Mouse (Mus musculus): ENCODE measurements around the gene Vat1l. TPM values are rescaled to one million over a fixed set of nuclear protein-coding genes. Genes with fewer than 3 reads are reported as not detected.

The Vat1l gene
- total RNA-seq (2017), result not detected in 2 replicates

DNA sequence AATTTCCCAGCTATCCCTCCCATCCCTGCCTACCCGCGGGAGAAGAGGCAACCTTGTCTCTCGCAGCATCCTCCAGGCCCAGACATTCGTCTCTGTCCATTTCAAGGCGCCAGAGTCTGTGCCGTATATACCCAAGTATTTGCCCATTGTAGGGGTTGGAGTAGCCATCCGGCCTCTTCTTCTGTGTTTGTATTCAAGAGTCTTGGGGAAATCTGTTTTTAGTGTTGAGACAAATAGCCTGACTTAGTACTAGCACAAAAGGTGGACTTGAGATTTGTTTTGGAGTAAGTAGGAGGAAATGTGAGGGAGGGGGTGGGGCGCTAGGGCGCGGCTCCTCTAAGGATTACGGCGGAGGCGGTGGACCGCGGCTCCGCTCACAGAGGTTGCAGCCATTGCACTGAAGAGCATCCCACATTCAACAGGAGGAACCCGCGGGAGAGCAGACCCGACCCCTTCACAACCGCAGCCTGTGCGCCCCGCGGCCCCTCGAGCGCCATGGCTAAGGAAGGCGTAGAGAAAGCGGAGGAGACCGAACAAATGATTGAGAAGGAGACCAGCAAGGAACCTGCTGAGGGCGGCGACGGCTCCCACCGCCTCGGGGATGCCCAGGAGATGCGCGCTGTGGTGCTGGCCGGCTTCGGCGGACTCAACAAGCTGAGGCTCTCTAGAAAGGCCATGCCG, at the start of gene Vat1l:
TSS of gene Vat1l (plus strand) at position 392 of the 681 bp plus-strand sequence.
- peak; percentile 73 for ATAC-seq (replicated peaks; ENCODE audit: low read depth, poor library complexity, severe bottlenecking)

DNA sequence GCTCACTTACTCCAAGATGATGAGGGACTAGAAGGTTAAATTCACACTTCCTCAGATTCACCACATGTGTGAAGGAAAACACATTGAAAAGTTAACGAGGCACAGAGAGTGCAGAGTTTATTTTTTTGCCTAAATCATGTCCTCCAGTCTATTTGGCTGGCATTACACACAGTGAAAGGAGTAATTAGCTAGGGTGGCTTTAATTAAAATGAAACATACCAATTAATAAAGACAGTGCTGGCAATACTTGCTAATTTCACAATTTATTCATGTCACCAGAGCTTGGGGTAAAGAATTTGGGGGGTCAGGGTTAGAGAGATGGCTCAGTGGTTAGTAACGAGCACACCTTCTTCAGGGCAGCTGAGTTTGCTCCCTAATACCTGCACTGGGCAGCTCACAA, 46.8 kb upstream of the Vat1l start:
- no peak for ATAC-seq (replicated peaks; ENCODE audit: low read depth, poor library complexity, severe bottlenecking)

DNA sequence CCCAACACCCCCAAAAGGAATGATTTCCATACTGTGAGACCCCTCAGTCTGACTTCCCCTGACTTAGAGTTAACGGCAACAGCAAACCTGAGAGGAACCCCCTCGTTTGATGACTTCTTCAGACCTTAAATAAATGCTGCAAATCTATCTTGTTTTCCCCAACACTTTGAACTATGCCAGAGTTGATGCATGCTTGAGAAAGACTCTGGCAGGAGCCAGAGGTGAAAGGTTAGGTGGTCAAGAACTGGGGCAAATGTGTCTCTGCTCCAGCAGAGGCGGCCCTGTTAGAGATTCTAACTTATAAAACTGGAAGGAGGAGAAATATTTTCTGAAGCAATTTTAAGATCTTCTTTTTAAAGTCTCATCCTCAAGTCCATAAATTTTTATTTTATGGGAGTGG, 45.7 kb upstream of the Vat1l start:
- no peak for ATAC-seq (replicated peaks; ENCODE audit: low read depth, poor library complexity, severe bottlenecking)

DNA sequence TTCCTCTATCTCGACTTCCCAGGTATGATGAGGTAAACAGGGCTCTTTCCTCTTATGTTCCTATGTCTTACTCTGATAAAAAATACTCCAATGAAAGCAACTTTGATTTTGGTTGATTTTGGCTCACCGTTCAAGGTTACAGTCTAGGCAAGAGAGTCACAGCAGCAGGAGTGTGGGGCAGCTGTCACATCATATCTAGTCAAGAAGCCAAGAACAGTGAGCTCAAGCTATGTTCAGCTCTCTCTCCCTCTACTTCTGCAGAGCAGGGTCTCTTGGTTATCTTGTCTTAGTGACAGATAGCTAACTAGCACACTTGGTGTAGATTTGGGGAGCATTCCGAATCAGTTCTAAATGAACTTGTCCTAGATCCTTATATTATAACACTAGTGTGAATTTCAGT, 41.5 kb upstream of the Vat1l start:
- no peak for ATAC-seq (replicated peaks; ENCODE audit: low read depth, poor library complexity, severe bottlenecking)

DNA sequence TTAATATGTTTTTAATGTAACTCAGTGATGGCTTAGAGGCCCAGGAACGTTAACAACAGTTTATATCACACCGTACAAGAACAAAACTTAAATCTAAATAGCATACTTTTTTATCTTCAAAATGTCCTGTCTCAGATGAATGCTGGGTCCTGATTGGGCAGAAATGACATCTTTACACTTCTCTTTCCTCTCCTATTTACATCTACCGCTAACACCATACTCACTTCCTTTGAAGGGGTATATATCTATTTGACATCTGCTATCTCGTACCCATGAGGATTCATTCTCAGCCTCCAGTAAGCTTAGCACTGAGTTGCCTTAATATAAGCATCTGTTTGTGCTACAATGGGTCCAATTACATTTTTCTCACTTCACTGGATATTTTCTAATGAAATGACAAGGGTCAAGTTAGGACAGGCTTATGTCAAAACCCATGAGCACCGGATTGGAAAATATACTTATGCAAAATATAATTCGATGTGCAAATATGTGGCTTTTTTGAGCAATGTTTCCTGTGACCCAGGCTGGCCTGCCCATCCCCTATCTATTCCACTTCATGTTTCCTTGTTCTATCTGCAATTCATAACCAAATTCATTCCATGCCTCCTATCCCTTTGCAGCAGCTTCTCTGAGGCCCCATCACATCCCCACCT, 40.8 kb upstream of the Vat1l start:
- ATAC-seq (replicated peaks; ENCODE audit: low read depth, poor library complexity, severe bottlenecking), result 0 out of 2 replicates have a peak, but pooled peaks have one; percentile 25

DNA sequence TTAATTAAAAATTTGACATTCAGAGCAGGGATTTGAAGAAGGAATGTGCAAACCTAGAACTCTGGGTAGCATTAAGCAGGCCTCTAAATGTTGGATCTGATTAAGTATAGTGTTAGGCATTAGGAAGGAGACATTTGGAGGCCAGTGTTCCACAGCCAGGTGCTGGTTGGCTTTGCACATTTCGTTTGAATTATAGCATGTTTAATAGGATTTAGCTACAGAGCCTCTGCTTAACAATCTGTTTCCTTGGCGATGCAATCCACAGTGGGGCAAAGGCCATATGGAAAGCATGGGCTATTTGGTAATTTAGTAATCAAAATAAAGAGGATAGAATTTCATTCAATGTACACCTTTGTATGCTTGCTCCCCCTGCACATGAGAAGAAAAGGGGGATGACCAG, 39.7 kb upstream of the Vat1l start:
- no peak for ATAC-seq (replicated peaks; ENCODE audit: low read depth, poor library complexity, severe bottlenecking)

DNA sequence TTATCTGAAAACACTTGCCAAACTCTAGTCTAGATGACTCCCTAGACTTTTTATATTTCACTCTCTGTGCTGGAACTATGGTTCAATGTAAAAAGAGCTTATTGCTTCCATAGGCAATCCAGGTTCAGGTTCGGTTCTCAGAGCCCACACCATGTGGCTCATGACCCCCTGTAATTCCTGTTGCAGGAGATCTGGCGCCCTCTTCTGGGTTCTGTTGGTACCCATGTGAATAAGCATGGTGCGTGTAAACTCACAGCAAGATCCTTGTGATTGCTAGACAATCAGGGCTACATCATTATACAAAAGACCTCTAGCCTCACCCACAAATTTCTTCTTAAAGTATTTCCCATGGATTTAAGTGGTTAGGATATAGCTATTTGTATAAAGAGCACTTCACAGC, 28.7 kb upstream of the Vat1l start:
- 0 out of 2 replicates have a peak, but pooled peaks have one; percentile 29 for ATAC-seq (replicated peaks; ENCODE audit: low read depth, poor library complexity, severe bottlenecking)

DNA sequence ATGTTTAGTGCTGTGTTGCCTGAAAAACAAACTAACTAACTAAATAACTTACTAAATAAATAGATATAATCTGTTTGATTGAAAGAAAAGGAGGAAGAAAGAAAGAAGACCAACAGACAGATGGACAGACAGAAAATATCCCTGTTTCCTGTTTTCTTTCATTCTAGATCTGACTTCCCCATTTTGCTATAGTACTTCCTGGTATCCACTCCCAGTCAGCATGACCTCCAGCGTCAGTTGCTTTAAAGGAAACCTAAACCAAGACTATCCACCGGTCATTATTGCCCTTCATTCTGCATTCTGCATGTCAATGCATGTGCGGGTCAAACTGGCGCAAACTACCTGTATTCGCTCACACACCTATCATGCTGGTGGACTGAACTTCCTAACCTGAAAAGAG, 12.1 kb upstream of the Vat1l start:
- peak; percentile 94 for ATAC-seq (replicated peaks; ENCODE audit: low read depth, poor library complexity, severe bottlenecking)

DNA sequence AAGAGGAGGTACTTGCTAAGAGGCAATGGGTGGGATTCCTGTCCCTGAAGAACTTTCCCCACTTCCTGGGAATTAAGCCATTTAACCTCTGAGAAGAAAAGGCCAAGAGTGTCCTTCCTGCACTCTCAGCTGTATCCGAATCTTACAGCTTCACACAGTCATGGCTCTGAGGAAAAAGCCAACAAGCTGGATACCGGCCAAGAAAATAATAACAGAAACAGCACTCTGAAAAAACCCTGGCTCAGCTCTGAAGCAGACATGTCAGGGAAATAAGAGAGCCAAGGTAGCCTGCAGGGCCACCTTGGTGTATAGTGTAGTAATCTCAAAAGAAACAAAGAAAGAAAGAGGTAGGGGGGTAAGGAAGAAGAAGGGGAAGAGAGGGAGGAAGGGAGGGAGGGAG, 6.4 kb upstream of the Vat1l start:
- ATAC-seq (replicated peaks; ENCODE audit: low read depth, poor library complexity, severe bottlenecking), result no peak

DNA sequence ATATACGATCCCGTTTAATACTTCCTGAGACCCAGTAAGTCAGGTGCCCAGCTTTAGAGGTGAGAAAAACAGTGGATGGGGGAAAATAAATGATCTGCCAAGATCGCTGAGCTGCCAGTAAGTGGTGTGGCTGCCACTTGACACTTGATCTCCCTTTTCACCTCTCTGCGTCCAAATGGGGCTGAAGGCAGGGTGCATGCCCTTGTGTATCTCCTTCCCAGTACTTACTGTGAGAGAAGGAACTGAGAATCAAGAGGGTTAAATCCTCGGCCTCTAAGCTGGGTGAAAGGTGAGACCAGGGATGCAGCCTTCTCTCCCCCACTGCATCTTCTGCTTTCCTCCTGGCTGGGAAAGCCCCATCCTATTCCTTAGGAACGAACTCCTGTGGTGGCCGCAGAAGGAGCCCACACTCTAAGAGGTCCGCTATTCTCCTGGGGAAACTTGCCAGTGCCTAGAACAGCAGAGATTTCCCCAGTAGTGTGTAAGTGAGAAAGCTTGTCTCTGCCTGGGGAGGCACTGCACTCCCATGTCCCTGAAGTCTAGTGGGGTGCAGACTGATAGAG, 1.1 kb downstream of the Vat1l start:
- no peak for ATAC-seq (replicated peaks; ENCODE audit: low read depth, poor library complexity, severe bottlenecking)

DNA sequence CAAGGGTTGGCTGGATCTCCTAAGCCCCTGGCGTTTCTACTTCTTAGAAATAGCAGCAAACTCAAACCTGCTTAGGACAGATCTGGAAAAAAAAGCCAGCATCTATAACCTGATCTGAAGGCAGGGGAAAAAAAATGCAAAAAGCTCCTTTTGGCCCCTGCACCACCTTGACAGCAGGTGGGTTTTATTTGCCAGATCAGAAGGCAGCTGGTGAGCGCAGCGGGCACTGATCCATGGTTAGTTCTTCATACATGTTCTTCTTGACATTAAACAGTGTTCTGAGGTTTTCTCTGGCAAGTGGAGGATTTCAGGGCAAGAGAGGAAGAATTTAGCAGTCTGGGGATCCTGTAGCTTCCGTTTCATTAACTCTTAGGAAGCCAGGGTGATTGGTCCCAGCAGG, 1.6 kb downstream of the Vat1l start:
- ATAC-seq (replicated peaks; ENCODE audit: low read depth, poor library complexity, severe bottlenecking), result no peak

DNA sequence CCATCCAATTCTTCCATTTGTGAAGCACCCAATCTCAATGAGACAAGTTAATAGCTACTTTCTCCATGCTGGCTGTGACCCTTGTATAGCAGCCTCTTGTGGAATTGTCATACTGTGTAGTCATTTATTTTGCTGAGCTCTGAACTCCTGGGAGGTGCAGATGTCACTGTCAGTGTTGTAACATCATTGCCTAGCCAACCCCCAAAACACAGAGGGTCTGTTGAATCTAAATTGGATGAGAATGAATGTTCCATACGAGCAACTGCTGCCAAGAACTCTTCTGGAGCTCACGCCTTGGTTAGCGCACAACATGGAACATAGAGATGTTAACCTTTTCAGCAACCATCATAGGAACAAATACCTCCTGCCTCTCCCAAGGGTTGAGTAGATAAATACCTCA, 15.4 kb downstream of the Vat1l start:
- no peak for ATAC-seq (replicated peaks; ENCODE audit: low read depth, poor library complexity, severe bottlenecking)

DNA sequence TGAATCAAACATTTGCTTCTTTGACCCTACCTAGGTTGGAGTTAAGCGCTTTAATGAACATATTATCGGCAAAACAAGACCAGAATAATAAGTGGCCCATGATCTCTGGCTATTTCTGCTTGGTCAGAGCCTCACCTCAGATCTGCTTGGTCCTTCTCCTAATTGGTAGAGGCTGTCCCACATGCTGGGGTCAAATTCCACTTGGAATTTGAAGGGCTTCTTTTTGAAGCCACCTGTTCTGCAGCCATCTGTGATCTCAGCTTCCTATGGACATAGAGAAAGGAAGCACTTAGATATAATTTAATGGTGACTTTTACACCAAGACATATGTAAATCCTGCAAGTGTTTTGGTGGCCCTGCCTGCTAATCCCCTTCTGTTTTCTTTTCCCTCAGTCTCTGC, 16.6 kb downstream of the Vat1l start:
- ATAC-seq (replicated peaks; ENCODE audit: low read depth, poor library complexity, severe bottlenecking), result no peak

DNA sequence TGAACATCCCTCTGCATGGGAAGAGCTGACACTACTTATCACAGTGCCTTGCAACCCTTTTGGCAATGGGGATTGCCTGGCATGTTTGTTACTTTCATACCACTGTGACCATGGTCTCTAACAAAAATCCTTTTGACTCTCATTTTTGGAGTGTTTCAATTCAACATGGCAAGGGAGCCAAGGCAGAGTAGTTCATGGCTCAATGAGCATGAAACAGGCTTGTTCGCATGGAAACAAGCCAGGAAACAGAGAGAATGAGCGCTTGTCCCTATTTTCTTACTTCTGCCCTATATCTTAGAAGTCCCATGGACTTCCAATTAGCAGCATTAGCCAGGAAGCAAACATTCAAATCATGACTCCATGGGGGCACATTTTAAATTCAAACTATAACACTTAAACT, 18.6 kb downstream of the Vat1l start:
- ATAC-seq (replicated peaks; ENCODE audit: low read depth, poor library complexity, severe bottlenecking), result no peak

DNA sequence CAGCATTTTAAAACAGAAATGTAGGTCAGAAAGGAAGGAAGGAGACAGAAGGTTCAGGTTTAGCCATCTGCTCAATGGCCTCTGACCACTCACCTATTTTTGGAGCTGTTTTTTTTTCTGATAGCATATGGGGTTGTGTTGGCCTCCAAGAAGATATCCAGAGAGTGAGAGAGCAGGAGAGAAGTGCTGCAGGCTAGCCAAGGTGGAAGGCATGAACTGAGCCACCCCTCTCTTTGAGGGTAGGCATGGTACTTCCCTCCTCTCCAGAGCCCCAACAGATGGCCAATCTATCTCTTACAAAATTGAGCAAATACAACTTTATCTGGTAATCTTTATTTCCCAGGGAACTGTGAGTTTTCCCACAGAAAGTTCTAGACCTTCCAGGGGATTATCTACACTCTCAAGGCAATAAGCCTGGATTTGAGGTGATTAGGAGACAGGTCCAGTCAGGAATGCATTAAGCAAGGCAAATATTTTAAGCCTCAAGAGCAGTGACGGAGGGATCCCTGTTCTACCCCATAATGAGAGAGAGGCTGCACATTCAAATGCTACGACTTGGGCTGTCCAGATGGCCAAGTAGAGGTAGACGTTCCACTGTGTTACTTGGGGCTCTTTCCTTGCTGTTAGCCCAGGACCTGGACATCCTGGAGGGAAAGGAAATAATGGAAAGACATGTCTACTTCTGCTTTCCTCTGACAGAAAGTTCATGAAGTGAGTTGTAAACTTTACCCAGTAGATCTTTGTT, 46.1 kb downstream of the Vat1l start:
- no peak for ATAC-seq (replicated peaks; ENCODE audit: low read depth, poor library complexity, severe bottlenecking)

DNA sequence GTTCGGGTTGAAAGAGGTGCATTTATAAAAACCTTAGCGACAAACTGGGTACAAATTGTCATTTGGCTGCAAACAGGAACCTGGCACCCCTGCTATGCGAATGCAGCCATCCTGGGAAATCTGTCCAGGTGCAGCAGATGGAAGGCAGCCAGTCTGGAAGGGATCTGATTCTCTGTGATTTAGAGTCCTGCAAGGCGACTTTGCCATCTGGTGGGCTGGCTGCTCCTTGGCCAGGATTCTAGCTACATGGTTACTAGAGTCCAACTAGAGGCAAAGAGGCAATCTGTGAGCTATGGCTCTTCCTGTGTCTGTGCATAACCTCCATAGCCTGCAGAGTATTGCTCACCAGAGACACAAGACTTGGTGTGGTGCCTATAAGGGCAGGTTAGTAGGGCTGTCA, 53.3 kb downstream of the Vat1l start:
- ATAC-seq (replicated peaks; ENCODE audit: low read depth, poor library complexity, severe bottlenecking), result no peak

DNA sequence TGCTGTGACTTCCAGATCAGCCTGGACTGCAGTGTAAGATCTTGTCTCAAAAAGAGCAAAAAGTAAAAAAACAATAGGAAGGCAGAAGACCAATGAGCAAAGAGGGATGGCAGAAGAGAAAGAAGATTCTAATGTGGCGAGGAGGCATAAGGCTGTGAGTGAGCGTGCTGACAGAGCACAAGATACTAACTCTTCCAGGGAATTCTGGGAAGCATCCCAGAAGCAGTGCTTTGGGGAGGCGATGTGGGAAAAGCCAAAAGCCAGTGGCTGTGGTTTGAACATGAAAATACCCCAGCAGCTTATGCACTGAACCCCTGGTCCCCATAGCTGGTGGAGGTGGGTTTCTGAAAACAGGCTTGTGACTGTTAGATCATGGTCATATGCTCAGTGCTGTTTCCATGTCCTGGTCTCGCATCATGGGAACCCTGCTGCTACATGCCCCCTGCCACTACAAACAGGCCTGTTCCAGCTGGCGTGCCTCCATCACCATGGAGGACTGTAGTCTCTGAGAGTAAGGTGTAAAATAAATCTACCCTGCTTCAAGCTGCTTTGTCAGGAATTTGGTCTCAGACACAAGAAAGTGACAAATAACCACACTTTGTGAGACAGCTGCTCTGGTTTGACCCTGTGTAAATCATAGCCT, 54.4 kb downstream of the Vat1l start:
- no peak for ATAC-seq (replicated peaks; ENCODE audit: low read depth, poor library complexity, severe bottlenecking)

DNA sequence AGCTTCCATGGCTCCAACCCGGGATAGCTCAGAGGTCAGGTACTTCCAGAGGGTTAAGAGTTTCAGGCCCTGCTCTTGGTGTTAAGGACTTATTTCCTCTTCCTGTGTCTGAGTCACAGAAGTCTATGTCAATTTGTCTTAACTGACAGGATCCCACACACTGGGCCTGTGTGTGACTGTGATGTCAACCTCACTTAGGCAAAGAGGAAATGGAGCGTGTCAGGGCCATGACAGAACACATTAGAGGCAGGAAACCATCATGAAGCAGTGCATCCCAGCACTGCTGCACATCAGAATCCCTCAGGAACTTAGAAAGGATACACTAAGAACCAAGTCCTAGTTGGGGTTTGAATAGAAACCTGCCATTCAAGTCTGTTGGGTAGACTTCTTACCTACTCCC, 56.9 kb downstream of the Vat1l start:
- ATAC-seq (replicated peaks; ENCODE audit: low read depth, poor library complexity, severe bottlenecking), result no peak

DNA sequence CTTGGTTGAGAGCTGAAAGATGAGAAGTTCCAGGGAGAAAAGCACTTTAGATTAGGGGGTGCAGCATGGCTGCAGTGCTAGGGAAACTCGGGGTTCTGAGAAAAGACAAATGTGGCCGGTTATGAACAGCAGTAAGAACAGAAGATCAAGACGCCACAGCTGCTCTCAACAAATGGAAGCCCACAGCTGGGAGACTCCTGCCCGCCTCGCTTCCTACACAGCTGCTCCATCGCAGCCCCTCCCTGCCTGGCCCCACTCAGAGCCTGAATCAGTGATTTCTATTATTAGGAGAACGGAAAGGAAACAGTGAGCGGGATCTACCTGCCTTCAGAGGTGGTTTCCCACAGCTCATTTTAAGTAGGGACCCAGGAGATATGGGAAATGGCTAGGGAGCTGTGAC, 69.1 kb downstream of the Vat1l start:
- ATAC-seq (replicated peaks; ENCODE audit: low read depth, poor library complexity, severe bottlenecking), result no peak

DNA sequence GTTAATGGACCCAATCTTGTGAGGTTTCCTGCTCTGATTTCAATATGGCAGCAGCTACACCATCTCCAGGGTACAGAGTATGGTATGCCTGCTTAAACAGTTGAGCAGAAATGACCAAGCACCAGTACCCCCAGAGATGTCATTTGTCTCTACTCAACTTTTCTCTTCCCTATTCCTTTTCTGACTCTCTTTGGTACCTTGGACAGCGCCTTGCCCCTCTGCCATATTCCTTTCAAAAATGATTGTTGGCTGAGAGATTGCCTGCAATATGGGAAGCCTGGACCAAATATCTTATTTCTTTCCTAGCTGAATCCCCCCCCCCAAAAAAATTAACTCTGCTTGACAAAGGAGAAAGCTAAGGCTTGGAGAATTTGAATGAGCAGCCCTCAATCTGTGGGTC, 75.7 kb downstream of the Vat1l start:
- no peak for ATAC-seq (replicated peaks; ENCODE audit: low read depth, poor library complexity, severe bottlenecking)

Measured in common myeloid progenitor, adult 5-6 weeks (primary cell).